Mouse (Mus musculus) retina, postnatal 7 days (tissue): ENCODE measurements at regions not wholly inside any gene's neighbourhood (a gene's known extent, or its start where the extent isn't known, plus 50 kb on each side); places are given as distances from the start of the nearest gene placed in this dataset.
"Not testable (repeated sequence)": the region's sequence is repeated elsewhere in the genome, so short reads cannot be mapped to it uniquely, and the experiment has no call there.

Source experiments
- DNase-seq: peaks from one replicate; pipeline ENCODE4 v3.0.0-alpha.2; 2012; ENCODE audit warnings: low read depth, low spot score

GRCm38 (mm10) chr13:11030874-11031273, 670.2 kb upstream of the Chrm3 start:
- not testable (repeated sequence) for DNase-seq

GRCm38 (mm10) chr13:11030381-11030780, 669.7 kb upstream of the Chrm3 start:
- DNase-seq: no peak

GRCm38 (mm10) chr13:11025918-11026317, 665.3 kb upstream of the Chrm3 start:
- no peak for DNase-seq

GRCm38 (mm10) chr13:11024441-11024840, 663.8 kb upstream of the Chrm3 start:
- DNase-seq: no peak

GRCm38 (mm10) chr13:11017584-11017983, 656.9 kb upstream of the Chrm3 start:
- no peak for DNase-seq

GRCm38 (mm10) chr13:11005374-11005773, 644.7 kb upstream of the Chrm3 start:
- no peak for DNase-seq

GRCm38 (mm10) chr13:10991151-10991550, 630.5 kb upstream of the Chrm3 start:
- DNase-seq: no peak

- DNase-seq: no peak
These were observed 629.9 kb upstream of the Chrm3 start for GRCm38 (mm10) chr13:10990503-10991025.

GRCm38 (mm10) chr13:10989095-10989814, 628.6 kb upstream of the Chrm3 start:
- no peak for DNase-seq

- DNase-seq: no peak
These were observed 623.1 kb upstream of the Chrm3 start for GRCm38 (mm10) chr13:10983736-10984135.

GRCm38 (mm10) chr13:10982543-10982942, 621.9 kb upstream of the Chrm3 start:
- no peak for DNase-seq

- DNase-seq: no peak
These were observed 611.3 kb upstream of the Chrm3 start for GRCm38 (mm10) chr13:10971932-10972331.

- DNase-seq: no peak
These were observed 610.1 kb upstream of the Chrm3 start for GRCm38 (mm10) chr13:10970721-10971120.

GRCm38 (mm10) chr13:10952923-10953322, 592.3 kb upstream of the Chrm3 start:
- no peak for DNase-seq

- not testable (repeated sequence) for DNase-seq
These were observed 590.0 kb upstream of the Chrm3 start for GRCm38 (mm10) chr13:10950658-10951057.

- DNase-seq: no peak
These were observed 586.8 kb upstream of the Chrm3 start for GRCm38 (mm10) chr13:10947398-10947797.

- DNase-seq: no peak
These were observed 583.2 kb upstream of the Chrm3 start for GRCm38 (mm10) chr13:10943877-10944276.

- peak; percentile 8 for DNase-seq
These were observed 581.5 kb upstream of the Chrm3 start for GRCm38 (mm10) chr13:10942031-10942655.

GRCm38 (mm10) chr13:10938233-10938632, 577.6 kb upstream of the Chrm3 start:
- DNase-seq: no peak

GRCm38 (mm10) chr13:10930741-10931140, 570.1 kb upstream of the Chrm3 start:
- DNase-seq: no peak

GRCm38 (mm10) chr13:10914377-10914776, 553.7 kb upstream of the Chrm3 start:
- no peak for DNase-seq

GRCm38 (mm10) chr13:10909122-10909751, 548.6 kb upstream of the Chrm3 start:
- no peak for DNase-seq

GRCm38 (mm10) chr13:10867864-10868263, 507.2 kb upstream of the Chrm3 start:
- DNase-seq: no peak
